Mouse (Mus musculus) ZHBTc4 (cell line): ENCODE measurements at regions not wholly inside any gene's neighbourhood (a gene's known extent, or its start where the extent isn't known, plus 50 kb on each side); places are given as distances from the start of the nearest gene placed in this dataset.

Experiments used
- DNase-seq: peaks from one replicate; pipeline ENCODE4 v3.0.0-alpha.2; 2011; ENCODE audit warnings: low read depth, low spot score

DNA sequence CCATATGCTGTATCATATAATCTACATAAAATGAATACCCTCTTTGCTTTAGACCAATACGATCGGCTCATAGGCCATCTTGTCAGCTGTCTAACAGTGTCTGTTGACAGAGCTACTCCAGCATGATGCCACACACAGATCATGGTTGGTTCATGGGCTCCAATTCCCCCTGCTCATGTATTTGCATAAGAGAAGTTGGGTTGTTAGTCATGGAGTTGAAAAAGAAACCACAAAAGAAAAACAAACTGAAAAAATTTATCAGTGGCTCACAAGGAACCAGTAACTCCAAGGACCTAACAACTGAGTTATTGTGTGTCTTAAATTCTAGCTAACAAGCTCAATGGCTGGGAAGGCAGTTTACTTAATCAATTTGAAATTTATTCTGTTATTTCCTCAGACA, 176.1 kb upstream of the Arhgap18 start:
- DNase-seq: no peak

DNA sequence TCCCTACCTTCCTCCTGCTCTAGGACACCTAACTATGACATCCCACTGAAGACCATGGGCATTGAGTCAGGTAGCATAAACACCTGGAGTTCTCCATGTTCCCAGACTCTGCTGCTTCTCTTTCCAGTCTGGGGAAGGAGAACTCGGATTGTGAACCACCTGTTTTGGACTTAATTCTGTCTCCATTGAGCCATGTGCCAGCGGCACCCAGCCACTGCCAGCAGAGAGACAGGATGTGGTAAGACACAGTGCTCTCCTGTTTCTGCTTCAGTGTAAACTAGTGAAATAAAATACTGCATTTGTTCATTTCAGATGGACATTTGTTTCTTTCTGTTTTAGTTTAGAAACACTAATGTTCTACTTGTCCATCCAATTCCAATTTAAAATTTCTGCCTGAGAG, 168.1 kb upstream of the Arhgap18 start:
- no peak for DNase-seq

DNA sequence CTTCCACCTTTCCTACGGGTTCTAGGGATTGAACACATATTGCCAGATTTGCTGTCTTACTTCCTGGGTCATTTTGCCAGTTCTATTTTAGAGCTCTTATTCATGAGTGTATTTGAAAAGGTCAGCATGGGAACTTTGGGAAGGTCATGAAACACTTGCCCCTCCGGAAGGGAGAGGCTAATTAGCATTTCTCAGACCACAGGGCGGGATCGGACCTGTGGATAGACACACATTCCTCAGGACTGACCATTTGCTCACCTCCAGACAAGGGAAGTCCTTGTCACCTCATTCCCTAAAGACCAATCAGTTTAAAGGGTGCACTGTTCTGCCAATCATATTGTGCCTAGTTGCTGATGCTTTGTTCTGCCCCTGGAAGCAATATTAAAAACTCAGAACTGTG, 146.1 kb upstream of the Arhgap18 start:
- peak; percentile 15 for DNase-seq

DNA sequence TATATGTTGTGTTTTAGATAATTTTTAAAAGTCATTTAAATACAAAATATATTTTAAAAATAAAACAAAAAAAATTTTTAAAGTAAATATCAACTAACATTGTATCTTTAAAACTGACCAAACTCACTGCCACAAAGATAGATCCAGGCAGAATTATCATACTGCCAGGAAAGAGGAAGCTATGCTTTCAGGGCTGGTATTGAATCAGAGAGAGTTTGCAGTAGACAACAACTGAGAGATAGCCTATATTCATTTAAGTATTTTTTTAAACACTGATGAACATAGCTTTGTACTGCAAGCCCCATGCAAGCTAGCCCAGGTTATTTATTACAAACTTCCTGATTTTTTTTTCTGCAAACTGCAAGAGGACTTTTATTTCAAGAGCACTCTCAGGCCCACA, 142.0 kb upstream of the Arhgap18 start:
- no peak for DNase-seq

DNA sequence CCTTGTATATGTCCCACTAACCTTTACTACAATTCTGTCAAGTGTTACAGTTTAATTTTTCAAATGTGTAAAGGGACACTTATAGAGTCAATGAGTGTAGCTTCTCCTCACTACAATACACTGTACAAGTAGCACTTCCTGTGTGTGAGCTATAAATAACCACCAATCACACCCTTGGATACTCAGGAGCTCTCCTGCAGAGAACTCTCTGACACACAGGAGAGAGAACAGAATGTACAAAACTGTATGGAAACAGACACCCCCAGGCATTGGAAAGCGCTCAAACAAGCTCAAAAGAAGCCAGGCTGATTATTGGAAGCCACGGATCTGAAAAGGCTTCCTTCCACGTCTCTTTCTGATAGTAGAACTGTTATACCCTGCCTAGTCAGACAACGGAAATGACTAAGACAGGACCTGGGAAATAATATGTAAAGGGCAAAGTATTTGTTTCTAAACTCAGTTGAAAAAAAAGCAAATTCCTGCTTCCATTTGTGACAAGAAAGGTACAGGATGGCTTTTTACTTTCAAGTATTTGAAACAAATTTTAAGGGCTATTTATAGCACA, 122.9 kb upstream of the Arhgap18 start:
- DNase-seq: no peak

DNA sequence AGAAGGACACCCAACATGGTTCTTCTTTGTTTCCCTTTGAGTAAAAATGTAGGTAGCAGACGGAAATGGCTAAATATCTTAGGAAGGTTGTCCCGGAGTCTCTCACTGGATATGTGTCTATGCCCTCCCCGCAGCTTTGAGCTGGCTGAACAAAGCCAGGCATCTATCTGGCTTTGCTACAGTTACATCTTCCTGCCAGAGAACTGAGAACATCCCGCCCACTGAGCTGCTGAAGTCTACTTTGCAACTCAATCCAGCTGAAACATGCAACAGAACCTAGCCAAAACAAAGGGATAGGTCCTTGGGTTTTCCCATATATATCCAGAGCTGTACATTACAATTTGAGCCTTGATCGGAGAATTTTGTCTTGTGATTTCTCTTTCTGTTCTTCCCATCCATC, 121.0 kb upstream of the Arhgap18 start:
- DNase-seq: no peak

DNA sequence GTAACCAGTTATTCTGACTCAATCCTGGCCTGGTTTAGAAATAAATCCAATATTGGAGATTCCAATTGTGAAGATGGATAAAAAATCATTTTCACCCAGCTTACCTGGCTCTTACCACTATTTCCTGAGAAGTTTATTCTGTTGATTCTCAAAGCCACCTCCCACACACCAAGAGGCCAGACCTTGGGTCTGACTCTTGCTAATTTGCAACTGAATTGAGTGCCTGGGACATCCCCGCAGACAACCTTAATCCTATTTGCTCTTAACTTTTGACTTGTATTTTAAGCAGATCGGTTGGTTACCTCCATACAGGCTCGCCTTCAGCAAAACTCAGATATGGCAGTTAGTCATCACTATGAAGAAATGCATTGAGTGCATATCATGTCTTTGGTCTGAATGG, 115.8 kb upstream of the Arhgap18 start:
- DNase-seq: no peak

DNA sequence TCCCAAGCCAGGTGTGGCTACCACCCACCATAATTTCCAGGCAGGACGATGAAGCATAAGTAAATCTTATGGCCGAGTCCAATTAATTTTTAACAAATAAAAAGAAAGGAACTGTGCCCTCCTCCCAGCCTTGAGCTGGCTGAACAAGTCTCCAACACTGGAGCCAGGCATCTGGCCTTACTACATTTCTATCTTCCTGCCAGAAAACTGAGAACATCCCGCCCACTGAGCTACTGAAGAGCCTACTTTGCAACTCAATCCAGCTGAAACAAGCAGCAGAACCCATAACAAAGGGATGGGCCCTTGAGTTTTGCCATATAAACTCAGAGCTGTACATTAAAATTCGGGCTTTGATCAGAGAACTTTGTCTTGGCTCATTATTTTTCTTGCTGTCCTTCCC, 115.2 kb upstream of the Arhgap18 start:
- peak; percentile 48 for DNase-seq

DNA sequence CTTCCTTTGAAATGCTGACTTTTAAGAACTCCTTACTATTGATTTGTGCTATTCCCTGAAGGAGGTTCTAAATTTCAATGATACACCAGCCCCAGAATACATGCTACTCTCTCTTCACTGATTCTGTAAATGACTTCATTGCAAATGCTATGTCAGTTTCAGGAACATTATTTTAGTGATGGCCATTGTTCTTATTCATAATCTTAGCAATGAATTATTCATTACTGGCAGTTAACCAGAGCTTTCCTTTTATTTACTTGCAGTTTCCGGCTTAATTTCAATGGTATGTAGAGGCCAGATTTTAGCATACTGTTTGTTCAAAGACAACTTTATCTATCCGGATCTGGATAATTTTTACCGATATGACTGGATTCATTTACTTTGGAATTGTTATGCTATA, 114.1 kb upstream of the Arhgap18 start:
- DNase-seq: no peak

DNA sequence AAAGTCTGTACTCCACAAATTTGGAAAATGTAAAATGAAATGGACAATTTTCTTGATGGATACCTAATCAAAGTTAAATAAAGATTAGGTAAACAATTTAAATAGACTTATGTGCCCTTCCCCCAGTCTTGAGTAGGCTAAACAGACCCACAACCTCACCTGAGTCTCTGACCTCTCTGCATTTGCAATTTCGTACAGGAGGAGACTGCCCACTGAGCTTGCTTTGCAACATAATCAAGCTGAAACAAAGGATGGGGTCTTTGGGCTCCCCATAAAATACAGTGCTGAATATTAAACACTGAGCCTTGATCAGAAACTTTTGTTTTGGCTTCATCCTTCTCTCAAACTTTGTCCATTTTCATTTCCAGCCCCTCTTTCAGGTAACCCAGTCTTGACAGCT, 100.1 kb upstream of the Arhgap18 start:
- DNase-seq: no peak

DNA sequence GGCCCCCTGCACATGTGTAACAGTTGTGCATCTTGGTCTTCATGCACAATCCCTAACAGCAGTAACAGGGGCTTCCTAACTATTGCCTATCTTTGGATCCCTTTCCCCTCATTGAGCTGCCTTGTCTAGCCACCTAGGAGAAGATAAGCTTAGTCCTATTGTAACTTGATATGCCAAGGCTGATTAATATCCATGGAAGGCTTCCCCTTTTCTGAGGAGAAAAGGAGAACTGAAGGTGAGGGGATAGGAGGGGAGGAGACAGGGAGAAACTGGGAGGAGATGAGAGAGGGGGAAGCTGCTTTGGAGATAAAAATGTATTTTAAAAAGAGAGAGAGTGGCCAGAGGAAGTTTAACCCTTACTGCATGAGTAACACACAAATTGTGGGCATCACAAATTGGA, 89.0 kb upstream of the Arhgap18 start:
- DNase-seq: no peak

DNA sequence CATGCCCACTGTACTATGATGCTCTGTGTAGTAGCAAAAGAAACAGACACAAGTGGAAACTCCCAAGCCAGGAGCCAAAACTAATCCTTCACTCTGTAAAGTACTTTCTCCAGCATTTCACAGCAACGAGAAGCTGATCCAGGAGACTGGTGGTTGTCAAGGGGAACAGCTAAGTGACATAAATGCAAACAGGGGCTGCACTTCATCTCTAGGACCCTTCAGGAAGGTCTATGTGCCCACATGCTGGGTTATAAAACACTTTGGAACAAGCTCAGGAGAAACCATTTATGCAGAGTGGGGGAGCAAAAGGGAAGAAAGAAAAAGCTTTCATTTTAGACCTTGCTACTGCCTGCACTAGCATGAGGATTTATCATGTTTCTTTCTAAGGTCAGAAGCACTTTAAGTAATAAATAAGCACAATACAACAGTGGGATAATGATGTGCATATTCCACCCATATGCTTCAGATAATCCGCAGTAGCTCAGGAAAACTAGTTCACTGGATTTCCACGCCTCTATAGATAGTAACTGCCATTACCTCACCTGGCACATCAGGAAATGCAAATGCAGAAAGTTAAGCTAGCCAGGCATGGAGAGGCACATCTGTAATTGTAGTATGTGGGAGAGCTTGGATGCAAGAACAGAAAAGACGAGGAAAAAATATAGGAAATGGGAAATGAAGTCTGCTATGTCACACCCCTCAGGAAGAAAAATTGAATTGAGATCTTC, 73.6 kb upstream of the Arhgap18 start:
- no peak for DNase-seq

DNA sequence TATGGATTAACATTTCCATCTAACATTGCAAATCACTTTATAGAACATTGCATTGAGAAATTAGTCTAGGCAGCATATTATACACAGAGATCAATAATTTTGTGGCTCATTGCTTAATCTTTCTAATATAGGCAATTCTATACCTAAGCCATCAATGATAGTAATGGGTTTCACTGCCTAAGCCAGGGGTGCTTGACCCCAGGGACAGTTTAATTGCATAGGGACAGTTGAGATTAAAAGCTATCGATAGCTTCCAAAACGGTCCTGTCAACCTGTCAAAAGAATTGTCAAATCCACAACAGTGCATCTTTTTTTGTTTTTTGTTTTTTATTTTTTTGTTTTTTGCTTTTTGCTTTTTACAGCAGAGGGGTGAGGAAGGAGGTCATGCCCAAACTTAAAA, 58.5 kb upstream of the Arhgap18 start:
- DNase-seq: no peak

DNA sequence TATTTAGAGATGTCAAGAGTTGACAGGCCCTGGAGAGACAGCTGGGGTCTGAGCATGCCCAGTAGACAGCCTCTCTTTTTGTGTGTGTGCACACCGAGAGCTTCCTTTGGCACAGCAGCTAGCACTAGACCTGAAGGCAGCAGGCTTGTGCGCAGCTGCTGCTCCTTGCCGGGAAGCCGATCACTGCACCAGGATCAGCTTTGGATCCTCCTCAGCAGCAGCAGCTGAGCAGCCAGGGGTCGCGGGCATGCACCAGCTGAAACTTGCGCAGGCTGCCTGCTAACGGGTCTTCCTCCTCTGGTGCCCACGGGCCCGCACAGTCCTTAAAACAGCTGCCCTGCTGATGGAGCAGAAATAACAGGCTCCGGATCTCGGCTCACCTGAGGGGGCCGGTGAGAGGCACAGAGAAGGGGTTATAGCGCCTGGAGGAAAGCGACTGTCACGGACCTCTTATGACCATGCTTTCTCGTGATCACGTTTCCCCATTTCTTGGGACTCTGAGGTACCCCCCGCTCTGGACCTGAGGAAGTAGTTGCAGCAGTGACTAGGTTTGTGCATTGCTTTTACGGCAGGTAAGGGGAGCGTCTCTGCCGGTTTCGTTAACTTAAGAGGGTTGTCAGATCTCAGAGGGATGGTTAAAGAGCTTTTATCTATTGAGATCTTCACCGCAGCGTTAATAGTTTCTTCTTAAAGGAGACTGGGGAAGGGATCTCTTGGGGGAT, 57.8 kb upstream of the Arhgap18 start:
- DNase-seq: peak; percentile 60
